Mouse (Mus musculus) testis, adult 2 months (tissue): Measurements from ENCODE around the gene Tmem231.

Experiments
- CTCF ChIP-seq: fragments of 200-500 bp; IDR thresholded peaks from 2 replicates; pipeline ENCODE4 v1.5.1; 2012; ENCODE audit warnings: low read depth, mild to moderate bottlenecking, inconsistent platforms, low read length, moderate library complexity; ENCODE audit not compliant: control insufficient read depth, insufficient read depth, insufficient replicate concordance
- POLR2A ChIP-seq: fragments of 200-500 bp; IDR thresholded peaks from 2 replicates; pipeline ENCODE4 v1.6.1; 2012; ENCODE audit warnings: low read depth, mild to moderate bottlenecking, inconsistent platforms, low read length, moderate library complexity; ENCODE audit not compliant: control insufficient read depth

DNA sequence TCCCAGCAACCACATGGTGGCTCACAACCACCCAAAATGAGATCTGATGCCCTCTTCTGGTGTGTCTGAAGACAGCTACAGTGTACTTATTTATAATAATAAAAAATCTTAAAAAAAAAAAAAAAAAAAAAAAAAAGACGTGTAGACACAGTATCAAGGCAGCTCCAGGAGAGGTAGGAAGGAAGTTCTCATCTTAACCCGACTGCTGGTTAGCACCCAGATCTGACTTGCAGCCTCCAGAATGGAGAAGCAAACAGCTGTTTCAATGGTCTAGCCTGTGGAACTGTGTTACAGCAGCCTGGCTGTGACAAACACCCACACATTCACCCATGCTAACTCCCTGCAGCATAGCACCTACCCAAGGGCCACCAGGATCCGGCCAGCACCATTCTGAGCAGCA lies 63.3 kb downstream of the Tmem231 start:
- TF ChIP-seq CTCF (no peak), POLR2A (no peak)
